14 mouse cellular contexts compared by ENCODE assay signal in genomic region chr4:123025418-123025817, GRCm38 (mm10). TPM values are rescaled to one million over a fixed set of nuclear protein-coding genes. Genes with fewer than 3 reads are reported as not detected.
A peak's percentile ranks its signal among the peaks of the same experiment; 100 is the strongest.
DNase-seq lines count a peak whose midpoint lies in the region; ATAC-seq and TF ChIP-seq lines count a peak whose summit lies in the region.
"Had no signal": no experiment of that assay in that cellular context is flagged by ENCODE, and none has a peak within 500 bp of the region (broad histone marks: within the 10 kb centered on the region; RNA-seq: fewer than 3 reads in every experiment).

No protein-coding gene starts in this region.

- H3K4me2 ChIP-seq in liver, embryonic 13.5 days: no peak overlapping the region
- H3K4me2 ChIP-seq: limb, embryonic 12.5 days had no signal

- no peak for DNase-seq in frontal cortex, adult 2 months (ENCODE audit: extremely low spot score in 1 of 2, low spot score in 1 of 2)
- DNase-seq in liver, embryonic 13.5 days: no peak
- no peak for DNase-seq in liver
- DNase-seq in testis, postnatal 14 days (ENCODE audit: low spot score): no peak
- DNase-seq in splenic B cell, adult 2 months (ENCODE audit: low read depth, low spot score): peak; percentile 26
- DNase-seq in T-cell, adult 2 months (ENCODE audit: low spot score): no peak
- DNase-seq: adrenal gland, postnatal 14 days; cerebellum, adult 9-10 months; lung, adult 2 months had no signal

- TF ChIP-seq CTCF in testis, adult 2 months (IDR thresholded peaks at IDR 0.05; ENCODE audit: control insufficient read depth, insufficient read depth, insufficient replicate concordance, low read depth, low read length): no peak

- peaks cover 18% of the 10 kb centered on the region for H3K4me1 ChIP-seq in liver, embryonic 13.5 days (replicated peaks)
- no peaks in the 10 kb centered on the region for H3K4me1 ChIP-seq in testis, adult 2 months (ENCODE audit: control insufficient read depth, insufficient read depth, low read length)
- H3K4me1 ChIP-seq: limb, embryonic 12.5 days had no signal

- WGBS in liver, embryonic 13.5 days (ENCODE audit: insufficient replicate concordance): 43% methylated on average over 2 of the region's 2 CpGs

- TF ChIP-seq POLR2A in testis, adult 2 months (IDR thresholded peaks at IDR 0.05; ENCODE audit: control insufficient read depth, low read depth, low read length): no peak

- ATAC-seq in frontal cortex, adult (ENCODE audit: low TSS enrichment): peak; percentile 62; the same call in 1 of the 2 replicates
- no peak for ATAC-seq in liver, embryonic 13.5 days (ENCODE audit: low read depth)
- ATAC-seq: activated CD4-positive, CD25-positive, alpha-beta regulatory T cell, adult 4 months had no signal

- no peaks in the 10 kb centered on the region for H3K27me3 ChIP-seq in liver, embryonic 13.5 days
- no peaks in the 10 kb centered on the region for H3K27me3 ChIP-seq in testis, adult 2 months (ENCODE audit: control insufficient read depth, insufficient read depth, low read length)
- no peaks in the 10 kb centered on the region for H3K27me3 ChIP-seq in splenic B cell, adult 2 months (ENCODE audit: control insufficient read depth, insufficient read depth, low read length, poor library complexity, severe bottlenecking)
- H3K27me3 ChIP-seq: limb, embryonic 12.5 days had no signal

- H3K4me3 ChIP-seq in liver, embryonic 13.5 days (replicated peaks): no peak overlapping the region
- H3K4me3 ChIP-seq in testis, adult 2 months (ENCODE audit: control insufficient read depth, low read depth, low read length): no peak overlapping the region
- H3K4me3 ChIP-seq: limb, embryonic 12.5 days had no signal

- H3K36me3 ChIP-seq in liver, embryonic 13.5 days: peaks cover 44% of the 10 kb centered on the region
- H3K36me3 ChIP-seq in testis, adult 2 months (ENCODE audit: control insufficient read depth, insufficient read depth, low read length): no peaks in the 10 kb centered on the region
- H3K36me3 ChIP-seq in splenic B cell, adult 2 months (ENCODE audit: control insufficient read depth, insufficient read depth, low read length, poor library complexity, severe bottlenecking): peaks cover 1% of the 10 kb centered on the region; the same call in 1 of the 2 replicates

- H3K27ac ChIP-seq in liver, embryonic 13.5 days: peak overlapping the region; percentile 19; the same call in 1 of the 2 replicates
- H3K27ac ChIP-seq in testis, adult 2 months (ENCODE audit: control insufficient read depth, insufficient read depth, low read depth, low read length): peak overlapping the region; percentile 47
- H3K27ac ChIP-seq: kidney, postnatal 0 days; limb, embryonic 12.5 days had no signal

- no peak overlapping the region for H3K9ac ChIP-seq in liver, embryonic 13.5 days
- H3K9ac ChIP-seq: limb, embryonic 12.5 days had no signal

- H3K9me3 ChIP-seq in liver, embryonic 13.5 days (replicated peaks): no peaks in the 10 kb centered on the region
- H3K9me3 ChIP-seq: limb, embryonic 12.5 days had no signal

RNA-seq across cellular contexts. Expression of gene Trit1, which starts 9.0 kb away (rescaled TPM):
- 17.7 and 18.2 TPM in 2 replicates for polyA plus RNA-seq in frontal cortex, adult 2 months (2012; rRNA removed)
- polyA plus RNA-seq in liver, embryonic 13.5 days (2015; fragmentation: Nextera tagmentation; extraction: Ambion mirVana): 7.2 TPM in 2 replicates
- polyA plus RNA-seq in testis, adult 2 months (2012; rRNA removed): 1.9 and 2.2 TPM in 2 replicates

RNA-seq across cellular contexts. Expression of gene Mycl, which starts 30.0 kb away (rescaled TPM):
- 10.0 and 12.0 TPM in 2 replicates for polyA plus RNA-seq in frontal cortex, adult 2 months (2012; rRNA removed)
- polyA plus RNA-seq in liver, embryonic 13.5 days (2015; fragmentation: Nextera tagmentation; extraction: Ambion mirVana): 0.70 and 0.74 TPM in 2 replicates
- polyA plus RNA-seq in testis, adult 2 months (2012; rRNA removed): 0.44 and 0.60 TPM in 2 replicates
- polyA plus RNA-seq: activated CD4-positive, CD25-positive, alpha-beta regulatory T cell, adult 4 months had no signal
